Mouse (Mus musculus): ENCODE results near the gene Cntn2. TPM values are rescaled to one million over a fixed set of nuclear protein-coding genes. Genes with fewer than 3 reads are reported as not detected.

Cntn2 gene
- polyA plus RNA-seq, 1 experiment from 2014 or later: 0.18 TPM

GRCm38 (mm10) chr1:132576845-132577244 is 33.8 kb upstream of the Cntn2 start:
- 91% methylated on average over 8 of the region's 8 CpGs for WGBS

DNA sequence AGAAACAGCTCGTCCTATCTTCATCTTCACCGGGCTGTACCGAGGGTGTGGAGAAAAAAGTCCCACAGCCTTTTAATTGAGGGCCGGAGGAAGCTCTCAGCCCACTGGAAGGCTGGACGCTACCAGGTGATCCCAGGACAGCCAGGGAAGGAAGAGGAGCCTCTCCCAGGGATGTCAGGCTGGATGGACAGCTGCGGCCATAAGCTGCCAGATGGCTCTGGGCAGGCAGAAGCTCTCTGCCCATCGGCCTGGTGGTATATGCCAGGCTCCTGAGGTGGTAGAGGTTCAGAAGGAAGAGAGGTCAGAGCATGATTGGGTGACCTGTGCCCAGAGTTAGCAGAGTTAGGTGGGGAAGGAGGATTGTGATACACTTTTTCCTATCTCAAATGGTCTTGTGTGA is 29.8 kb upstream of the Cntn2 start:
- Histone ChIP-seq H3K9me3 (replicated peaks; ENCODE audit: control insufficient read depth, low read length) (no peaks in the 10 kb centered on the region), H3K27me3 (ENCODE audit: control insufficient read depth, insufficient read depth, low read length) (no peaks in the 10 kb centered on the region), H3K4me1 (ENCODE audit: control insufficient read depth, insufficient read depth, low read length) (no peaks in the 10 kb centered on the region), H3K9ac (ENCODE audit: low read length) (no peak overlapping the region), H3K27ac (ENCODE audit: low read length) (no peak overlapping the region), H3K36me3 (ENCODE audit: control insufficient read depth, insufficient read depth, low read length) (no peaks in the 10 kb centered on the region), H3K4me2 (ENCODE audit: low read depth, low read length) (no peak overlapping the region), H3K4me3 (replicated peaks; ENCODE audit: low read length) (no peak overlapping the region)
- 93% methylated on average over 7 of the region's 7 CpGs for WGBS
- ATAC-seq (ENCODE audit: insufficient read depth, low FRiP score): no peak

More at GRCm38 (mm10) chr1:132576845-132577244, 33.8 kb upstream of the Cntn2 start:
- Histone ChIP-seq H3K4me1 (ENCODE audit: control insufficient read depth, insufficient read depth, low read length) (no peaks in the 10 kb centered on the region), H3K27ac (ENCODE audit: low read length) (no peak overlapping the region), H3K9ac (ENCODE audit: low read length) (no peak overlapping the region), H3K4me2 (ENCODE audit: low read depth, low read length) (no peak overlapping the region), H3K27me3 (ENCODE audit: control insufficient read depth, insufficient read depth, low read length) (no peaks in the 10 kb centered on the region), H3K9me3 (replicated peaks; ENCODE audit: control insufficient read depth, low read length) (no peaks in the 10 kb centered on the region), H3K4me3 (replicated peaks; ENCODE audit: low read length) (no peak overlapping the region), H3K36me3 (ENCODE audit: control insufficient read depth, insufficient read depth, low read length) (no peaks in the 10 kb centered on the region)
- ATAC-seq (ENCODE audit: insufficient read depth, low FRiP score): no peak

DNA sequence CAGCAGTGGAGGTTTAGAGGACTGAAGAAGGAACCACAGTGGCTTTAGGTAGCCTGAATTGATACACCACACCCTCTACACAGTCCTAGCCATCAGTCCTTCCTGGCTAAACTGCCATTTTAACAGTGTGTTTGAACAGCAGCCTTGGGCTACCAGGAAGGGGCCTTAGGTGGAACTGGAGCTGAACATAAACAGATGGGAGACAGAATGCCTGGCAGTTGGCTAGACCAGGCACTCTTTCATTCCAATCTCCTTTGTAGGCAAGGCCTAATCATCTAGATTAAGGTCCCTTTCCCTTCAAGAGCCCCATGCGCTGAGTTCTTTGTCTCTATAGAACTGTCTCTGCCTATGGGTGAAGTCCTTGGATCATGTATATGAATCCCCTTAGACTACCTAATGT is 28.6 kb upstream of the Cntn2 start:
- 96% methylated on average over 1 of the region's 1 CpGs for WGBS
- H3K36me3 ChIP-seq (ENCODE audit: control insufficient read depth, insufficient read depth, low read length): no peaks in the 10 kb centered on the region
- H3K9ac ChIP-seq (ENCODE audit: low read length): no peak overlapping the region

DNA sequence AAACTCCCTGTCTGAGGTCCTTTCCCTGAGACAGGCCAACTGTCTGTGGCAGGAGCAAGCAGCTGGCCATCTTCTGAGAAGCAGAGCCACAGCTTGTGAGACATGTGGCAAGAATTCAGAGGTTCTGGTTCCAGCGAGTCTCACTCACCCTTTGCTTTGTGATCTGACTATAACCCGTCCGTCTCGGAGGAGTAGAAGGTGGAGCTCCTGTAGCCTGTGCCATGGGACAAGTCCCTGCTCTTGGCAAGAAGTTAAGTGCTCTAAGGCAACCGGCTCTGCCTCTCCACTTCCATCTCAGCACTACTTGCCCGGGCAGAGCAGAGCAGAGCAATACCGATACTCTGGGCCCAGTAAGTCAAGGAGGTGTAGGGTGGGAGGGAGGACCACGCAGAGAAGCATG is 27.9 kb upstream of the Cntn2 start:
- no peak overlapping the region for H3K4me3 ChIP-seq (replicated peaks; ENCODE audit: low read length)
- no peak overlapping the region for H3K4me2 ChIP-seq (ENCODE audit: low read depth, low read length)
- no peak for ATAC-seq (ENCODE audit: insufficient read depth, low FRiP score)
- H3K4me1 ChIP-seq (ENCODE audit: control insufficient read depth, insufficient read depth, low read length): no peaks in the 10 kb centered on the region
- H3K36me3 ChIP-seq (ENCODE audit: control insufficient read depth, insufficient read depth, low read length): no peaks in the 10 kb centered on the region
- no peaks in the 10 kb centered on the region for H3K9me3 ChIP-seq (replicated peaks; ENCODE audit: control insufficient read depth, low read length)
- WGBS: 85% methylated on average over 8 of the region's 8 CpGs
- no peak overlapping the region for H3K27ac ChIP-seq (ENCODE audit: low read length)
- H3K9ac ChIP-seq (ENCODE audit: low read length): no peak overlapping the region
- H3K27me3 ChIP-seq (ENCODE audit: control insufficient read depth, insufficient read depth, low read length): no peaks in the 10 kb centered on the region

More for the DNA sequence above, 28.6 kb upstream of the Cntn2 start:
- no peak for ATAC-seq (ENCODE audit: insufficient read depth, low FRiP score)
- no peaks in the 10 kb centered on the region for H3K9me3 ChIP-seq (replicated peaks; ENCODE audit: control insufficient read depth, low read length)
- H3K4me3 ChIP-seq (replicated peaks; ENCODE audit: low read length): no peak overlapping the region
- no peaks in the 10 kb centered on the region for H3K27me3 ChIP-seq (ENCODE audit: control insufficient read depth, insufficient read depth, low read length)
- H3K4me1 ChIP-seq (ENCODE audit: control insufficient read depth, insufficient read depth, low read length): no peaks in the 10 kb centered on the region
- H3K27ac ChIP-seq (ENCODE audit: low read length): no peak overlapping the region
- H3K4me2 ChIP-seq (ENCODE audit: low read depth, low read length): no peak overlapping the region

DNA sequence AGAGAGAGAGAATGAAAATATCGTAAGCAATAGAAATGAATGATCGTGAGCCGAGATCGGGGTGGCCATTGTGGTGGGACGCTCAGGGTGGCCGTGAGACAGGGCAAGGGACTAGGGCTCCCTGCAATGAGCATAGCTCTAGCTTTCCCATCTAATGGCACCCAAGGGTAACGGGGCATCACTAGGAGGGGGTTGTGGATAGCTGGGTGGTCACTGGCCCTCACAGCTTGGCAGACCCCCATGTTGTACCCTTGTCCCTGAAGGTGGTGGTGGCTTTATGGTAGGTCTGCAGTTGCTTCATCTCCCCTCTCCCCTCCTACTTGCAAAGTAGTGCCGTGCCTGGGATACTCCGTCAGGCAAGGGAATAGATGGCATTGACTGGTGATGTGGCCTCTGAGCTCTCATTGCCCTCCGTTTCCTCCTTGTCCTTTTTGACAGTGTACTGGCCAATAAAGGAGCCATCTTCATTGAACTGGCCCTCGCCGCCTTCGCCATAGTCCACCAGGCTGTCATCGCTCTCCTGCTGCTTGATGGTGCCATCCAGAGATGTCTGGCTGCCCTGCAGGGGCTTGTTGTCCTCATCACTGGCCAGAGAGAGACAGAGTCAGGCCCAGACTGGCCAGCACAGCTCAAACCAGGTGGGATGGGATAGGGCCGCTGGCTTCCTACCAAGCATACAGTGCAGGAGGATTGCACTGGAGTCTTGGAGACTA is 27.2 kb upstream of the Cntn2 start:
- Histone ChIP-seq H3K4me2 (ENCODE audit: low read depth, low read length) (no peak overlapping the region), H3K27me3 (ENCODE audit: control insufficient read depth, insufficient read depth, low read length) (no peaks in the 10 kb centered on the region), H3K4me3 (replicated peaks; ENCODE audit: low read length) (no peak overlapping the region), H3K9ac (ENCODE audit: low read length) (no peak overlapping the region), H3K27ac (ENCODE audit: low read length) (no peak overlapping the region), H3K36me3 (ENCODE audit: control insufficient read depth, insufficient read depth, low read length) (no peaks in the 10 kb centered on the region), H3K9me3 (replicated peaks; ENCODE audit: control insufficient read depth, low read length) (no peaks in the 10 kb centered on the region), H3K4me1 (ENCODE audit: control insufficient read depth, insufficient read depth, low read length) (no peaks in the 10 kb centered on the region)
- ATAC-seq (ENCODE audit: insufficient read depth, low FRiP score): no peak
- WGBS: 91% methylated on average over 15 of the region's 15 CpGs

- ATAC-seq (ENCODE audit: insufficient read depth, low FRiP score): no peak
- H3K4me2 ChIP-seq (ENCODE audit: low read depth, low read length): no peak overlapping the region
- no peak overlapping the region for H3K27ac ChIP-seq (ENCODE audit: low read length)
- no peaks in the 10 kb centered on the region for H3K9me3 ChIP-seq (replicated peaks; ENCODE audit: control insufficient read depth, low read length)
- H3K4me1 ChIP-seq (ENCODE audit: control insufficient read depth, insufficient read depth, low read length): no peaks in the 10 kb centered on the region
- no peak overlapping the region for H3K4me3 ChIP-seq (replicated peaks; ENCODE audit: low read length)
- no peak overlapping the region for H3K9ac ChIP-seq (ENCODE audit: low read length)
- WGBS: 77% methylated on average over 9 of the region's 9 CpGs
- H3K36me3 ChIP-seq (ENCODE audit: control insufficient read depth, insufficient read depth, low read length): no peaks in the 10 kb centered on the region
- H3K27me3 ChIP-seq (ENCODE audit: control insufficient read depth, insufficient read depth, low read length): no peaks in the 10 kb centered on the region
Measured at GRCm38 (mm10) chr1:132569516-132569915, 26.5 kb upstream of the Cntn2 start.

DNA sequence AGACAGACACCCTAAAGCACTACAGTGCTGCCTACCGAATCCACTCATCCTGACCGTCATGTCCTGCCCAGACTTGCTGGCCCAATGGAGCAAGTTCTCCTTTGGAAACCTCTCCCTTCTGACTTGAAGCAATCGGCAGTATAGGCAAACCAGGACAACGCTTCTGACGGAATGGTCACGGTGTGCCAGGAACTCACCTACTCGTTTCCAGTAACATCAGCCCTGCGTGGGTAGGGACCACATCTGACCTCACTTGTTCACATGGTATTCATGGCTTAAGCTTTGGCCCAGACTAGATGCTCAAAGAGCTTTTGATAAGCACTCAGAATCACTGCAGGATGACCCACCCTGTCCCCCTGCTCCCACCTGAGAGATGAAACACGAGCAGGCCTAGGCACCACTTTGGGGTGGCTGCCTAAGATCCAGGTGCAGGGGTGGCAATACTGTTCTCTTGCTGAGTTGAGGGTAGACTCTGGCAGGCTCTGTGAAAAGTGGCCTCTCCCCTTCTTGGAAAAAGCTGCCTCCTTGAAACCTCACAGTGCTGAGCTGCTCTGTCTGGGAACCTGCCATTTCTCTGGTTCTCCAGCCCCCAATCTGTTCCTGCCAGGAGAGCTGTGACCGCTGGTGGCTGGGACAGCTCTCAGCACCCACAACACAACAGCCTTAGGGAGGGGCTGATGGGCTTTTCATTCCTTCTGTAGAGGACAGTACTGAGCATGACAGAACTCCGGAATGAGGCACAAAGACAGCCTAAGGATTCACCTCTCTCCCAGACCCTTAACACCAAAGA is 24.5 kb upstream of the Cntn2 start:
- no peaks in the 10 kb centered on the region for H3K27me3 ChIP-seq (ENCODE audit: control insufficient read depth, insufficient read depth, low read length)
- H3K4me1 ChIP-seq (ENCODE audit: control insufficient read depth, insufficient read depth, low read length): no peaks in the 10 kb centered on the region
- H3K4me2 ChIP-seq (ENCODE audit: low read depth, low read length): no peak overlapping the region
- WGBS: 77% methylated on average over 11 of the region's 11 CpGs
- no peaks in the 10 kb centered on the region for H3K9me3 ChIP-seq (replicated peaks; ENCODE audit: control insufficient read depth, low read length)
- H3K36me3 ChIP-seq (ENCODE audit: control insufficient read depth, insufficient read depth, low read length): no peaks in the 10 kb centered on the region
- no peak; the same call in 1 of the 2 replicates for ATAC-seq (ENCODE audit: insufficient read depth, low FRiP score)
- no peak overlapping the region for H3K9ac ChIP-seq (ENCODE audit: low read length)
- H3K27ac ChIP-seq (ENCODE audit: low read length): no peak overlapping the region
- no peak overlapping the region for H3K4me3 ChIP-seq (replicated peaks; ENCODE audit: low read length)

DNA sequence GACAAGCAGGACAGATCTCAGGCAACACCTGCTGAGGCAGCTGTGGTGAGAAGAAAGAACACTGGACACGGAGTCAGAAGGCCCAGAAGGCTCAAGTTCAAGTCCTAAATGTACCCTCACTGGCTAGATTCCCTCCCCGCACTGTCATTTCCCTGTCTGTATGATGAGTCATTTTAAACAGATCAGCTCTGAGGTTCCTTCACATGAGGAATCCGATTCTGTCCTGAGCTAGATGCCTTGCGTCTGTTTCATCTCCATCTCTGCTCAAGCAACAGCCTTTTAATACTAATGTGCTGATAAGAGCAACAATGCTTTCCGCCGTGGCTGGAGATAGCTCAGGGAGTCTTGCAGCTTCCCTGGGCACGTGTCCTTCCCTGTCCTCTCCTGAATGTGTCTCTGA is 22.7 kb upstream of the Cntn2 start:
- Histone ChIP-seq H3K4me3 (replicated peaks; ENCODE audit: low read length) (no peak overlapping the region), H3K27me3 (ENCODE audit: control insufficient read depth, insufficient read depth, low read length) (no peaks in the 10 kb centered on the region; the same call in 1 of the 2 replicates), H3K27ac (ENCODE audit: low read length) (no peak overlapping the region), H3K36me3 (ENCODE audit: control insufficient read depth, insufficient read depth, low read length) (no peaks in the 10 kb centered on the region), H3K9me3 (replicated peaks; ENCODE audit: control insufficient read depth, low read length) (no peaks in the 10 kb centered on the region), H3K4me2 (ENCODE audit: low read depth, low read length) (no peak overlapping the region), H3K4me1 (ENCODE audit: control insufficient read depth, insufficient read depth, low read length) (no peaks in the 10 kb centered on the region), H3K9ac (ENCODE audit: low read length) (no peak overlapping the region)
- ATAC-seq (ENCODE audit: insufficient read depth, low FRiP score): no peak
- WGBS: 47% methylated on average over 7 of the region's 7 CpGs

DNA sequence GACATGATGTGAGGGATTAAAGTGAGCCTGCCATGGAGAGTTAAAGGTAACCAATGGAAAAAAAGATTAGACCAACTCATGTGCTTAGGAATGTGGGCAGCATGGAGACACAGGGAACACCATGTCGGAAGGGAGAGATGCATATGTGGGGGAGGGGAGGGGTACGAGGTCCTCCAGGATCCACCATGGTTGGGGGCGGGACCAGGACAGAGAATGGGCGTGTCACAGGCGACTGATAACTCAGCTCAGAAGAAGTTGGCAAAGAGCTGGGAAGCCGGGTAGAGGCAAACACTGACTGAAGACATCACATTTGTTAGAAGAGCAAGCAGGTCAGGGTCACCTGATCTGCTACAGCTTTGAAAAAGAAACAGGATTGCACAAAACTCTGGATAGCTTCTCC is 21.9 kb upstream of the Cntn2 start:
- no peaks in the 10 kb centered on the region; the same call in 1 of the 2 replicates for H3K27me3 ChIP-seq (ENCODE audit: control insufficient read depth, insufficient read depth, low read length)
- no peak for ATAC-seq (ENCODE audit: insufficient read depth, low FRiP score)
- H3K4me2 ChIP-seq (ENCODE audit: low read depth, low read length): no peak overlapping the region
- H3K4me3 ChIP-seq (replicated peaks; ENCODE audit: low read length): no peak overlapping the region
- H3K27ac ChIP-seq (ENCODE audit: low read length): no peak overlapping the region
- WGBS: 32% methylated on average over 6 of the region's 6 CpGs
- no peaks in the 10 kb centered on the region for H3K36me3 ChIP-seq (ENCODE audit: control insufficient read depth, insufficient read depth, low read length)
- H3K9ac ChIP-seq (ENCODE audit: low read length): no peak overlapping the region
- H3K4me1 ChIP-seq (ENCODE audit: control insufficient read depth, insufficient read depth, low read length): no peaks in the 10 kb centered on the region
- H3K9me3 ChIP-seq (replicated peaks; ENCODE audit: control insufficient read depth, low read length): no peaks in the 10 kb centered on the region
